Mouse (Mus musculus): Measurements from ENCODE around the gene Arhgap20.

GRCm38 (mm10) chr9:51866634-51867033 is 101.5 kb downstream of the Arhgap20 start:
- no peak for TF ChIP-seq POLR2A (IDR thresholded peaks at IDR 0.05; ENCODE audit: borderline replicate concordance, extremely low read depth, low read depth, low read length)
- TF ChIP-seq CTCF (IDR thresholded peaks at IDR 0.05; ENCODE audit: insufficient read depth, low read length): no peak

All from lung, adult 2 months (tissue).